Mouse (Mus musculus) induced T-regulatory cell, adult 2 months (primary cell): ENCODE data around the gene Fancd2.

Source experiments
- DNase-seq: peaks from one replicate; pipeline ENCODE4 v3.0.0-alpha.2; 2012; ENCODE audit warnings: low read depth

Fancd2 gene

DNA sequence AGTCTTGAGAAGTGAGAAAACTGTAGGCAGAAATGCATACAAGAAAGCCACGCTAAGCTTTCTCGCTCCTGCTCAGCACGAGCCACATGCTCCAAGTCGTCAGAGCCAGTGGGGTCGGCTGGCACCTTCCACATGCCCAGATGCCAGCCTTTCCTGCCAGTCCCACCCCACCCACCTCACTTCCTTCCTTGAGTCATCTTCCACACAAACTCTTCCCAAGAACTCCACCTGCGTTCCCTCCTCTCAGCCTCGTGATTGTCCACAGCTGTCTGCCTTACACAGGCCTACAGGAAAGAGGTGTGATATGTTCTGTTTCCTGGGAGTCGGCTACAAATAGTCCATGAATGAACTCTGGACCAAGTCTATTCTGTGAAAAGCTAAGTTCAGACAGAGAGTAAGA, 8.1 kb upstream of the Fancd2 start:
- DNase-seq: no peak

DNA sequence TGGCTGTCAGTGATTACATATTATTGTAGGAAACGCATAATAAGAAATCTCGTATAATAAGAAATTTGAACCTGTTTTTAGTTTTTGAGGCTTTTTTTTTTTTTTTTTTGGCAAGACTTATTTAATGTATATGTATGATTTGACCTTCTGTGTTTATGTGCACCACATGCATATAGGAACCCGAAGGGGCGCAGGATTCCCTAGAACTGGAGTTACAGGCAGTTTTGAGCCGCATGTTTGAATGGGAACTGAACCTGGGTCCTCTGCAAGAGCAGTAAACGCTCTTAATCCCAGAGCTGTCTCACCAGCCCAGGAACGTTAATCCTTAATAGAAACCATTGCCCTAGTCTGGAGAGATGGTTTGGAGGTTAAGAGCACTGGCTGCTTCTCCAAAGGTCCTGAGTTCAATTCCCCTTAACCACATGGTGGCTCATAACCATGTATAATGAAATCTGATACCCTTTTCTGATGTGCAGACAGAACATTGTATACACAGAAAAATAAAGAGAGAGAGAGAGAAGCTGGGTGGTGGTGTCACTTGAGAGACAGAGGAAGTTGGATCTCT, 440 bp downstream of the Fancd2 start:
- no peak for DNase-seq

DNA sequence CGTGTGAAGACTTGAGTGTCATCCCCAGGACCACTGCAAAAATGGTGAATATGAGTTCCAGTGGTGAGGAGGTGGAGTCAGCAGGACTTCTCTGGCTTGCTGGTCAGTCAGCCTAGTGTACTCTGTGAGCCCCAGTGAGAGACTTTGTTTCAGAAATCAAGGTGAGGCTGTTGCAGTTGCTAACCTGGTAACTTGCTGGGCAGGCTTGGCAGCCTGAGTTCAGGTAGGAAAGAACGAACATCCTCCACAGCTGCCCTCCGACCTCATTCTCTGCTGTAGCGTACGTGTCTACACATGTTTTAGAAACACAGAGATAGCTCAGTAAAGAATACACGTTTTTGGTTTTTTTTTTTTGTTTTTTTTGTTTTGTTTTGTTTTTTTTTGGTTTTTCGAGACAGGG, 3.4 kb downstream of the Fancd2 start:
- no peak for DNase-seq

DNA sequence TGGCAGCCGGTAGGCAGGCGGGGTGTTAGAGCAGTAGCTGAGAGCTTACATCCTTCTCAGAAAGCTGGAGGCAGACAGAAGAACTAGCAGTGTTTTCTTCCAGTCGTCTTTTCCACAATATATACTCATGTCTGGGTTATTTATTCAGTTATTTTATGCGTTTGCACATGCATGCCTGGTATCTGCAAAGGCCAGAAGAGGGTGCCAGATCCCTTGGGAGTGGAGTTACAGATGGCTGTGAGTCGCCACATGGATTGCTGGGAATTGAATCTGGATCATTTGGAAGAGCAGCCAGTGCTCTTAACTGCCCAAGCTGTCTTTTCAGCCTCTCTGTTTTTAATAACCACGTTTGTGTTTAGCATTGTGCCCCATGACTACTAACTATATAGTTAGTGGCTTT, 10.1 kb downstream of the Fancd2 start:
- no peak for DNase-seq

DNA sequence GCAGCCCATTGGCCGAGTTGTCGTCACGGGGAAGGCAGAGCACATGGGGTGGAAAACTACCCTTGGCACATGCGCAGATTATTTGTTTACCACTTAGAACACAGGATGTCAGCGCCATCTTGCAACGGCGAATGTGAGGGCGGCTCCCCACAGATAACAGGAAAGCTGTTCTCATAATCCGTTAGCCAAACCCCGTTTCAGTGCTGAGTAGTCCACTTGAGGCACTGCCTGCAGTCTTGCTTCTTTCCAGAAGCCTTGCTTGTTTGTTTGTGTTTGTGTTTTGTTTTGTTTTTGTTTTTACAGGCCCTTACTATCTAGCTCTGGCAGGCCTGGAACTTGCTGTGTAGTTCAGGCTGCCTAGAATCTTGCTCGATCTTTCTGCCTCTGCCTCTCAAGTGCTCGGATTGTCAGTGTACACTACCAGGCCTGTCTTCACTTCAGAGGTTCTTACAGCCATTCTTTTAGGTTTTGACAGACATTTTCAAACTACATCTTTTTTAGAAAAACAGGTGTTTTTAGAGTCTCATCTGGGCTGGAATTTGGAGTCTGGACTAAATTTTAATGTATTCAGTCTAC, 12.5 kb downstream of the Fancd2 start:
- no peak for DNase-seq

DNA sequence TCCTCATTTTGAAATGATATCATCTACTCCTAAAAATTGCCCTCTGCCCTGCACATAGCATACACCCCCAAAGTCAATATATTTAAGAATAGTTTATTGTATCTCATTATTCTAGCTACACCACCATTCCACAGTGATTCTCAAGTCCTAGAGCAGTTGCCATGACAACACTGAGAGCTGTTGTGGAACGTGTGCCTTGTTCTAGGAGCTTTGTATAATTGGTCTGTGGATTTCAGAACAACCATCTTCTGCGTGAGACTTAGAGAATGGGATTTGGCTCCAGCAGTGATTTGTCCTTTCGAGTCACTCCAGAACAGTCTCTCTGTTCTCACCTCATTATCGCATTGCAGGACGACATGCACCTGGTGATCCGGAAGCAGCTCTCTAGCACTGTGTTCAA, 28.3 kb downstream of the Fancd2 start:
- DNase-seq: no peak

DNA sequence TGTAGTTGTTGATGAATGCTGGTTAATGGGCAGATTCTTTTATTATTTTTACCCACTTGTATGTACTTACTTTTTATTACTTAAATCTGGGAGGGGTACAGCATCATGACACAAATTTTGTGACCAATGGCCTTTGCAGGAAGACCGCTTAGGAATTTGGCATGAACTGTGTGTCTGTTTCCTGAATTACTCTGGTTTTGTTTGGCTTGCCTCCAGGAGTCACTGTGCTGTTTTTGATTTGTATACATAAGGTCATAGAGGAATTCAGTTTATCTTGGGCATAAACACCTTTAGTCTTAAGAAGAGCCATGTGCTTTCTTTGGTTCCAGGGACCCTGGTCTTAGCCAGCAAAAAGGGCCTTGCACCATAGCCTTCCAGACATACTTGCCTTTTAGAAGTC, 33.1 kb downstream of the Fancd2 start:
- DNase-seq: no peak

DNA sequence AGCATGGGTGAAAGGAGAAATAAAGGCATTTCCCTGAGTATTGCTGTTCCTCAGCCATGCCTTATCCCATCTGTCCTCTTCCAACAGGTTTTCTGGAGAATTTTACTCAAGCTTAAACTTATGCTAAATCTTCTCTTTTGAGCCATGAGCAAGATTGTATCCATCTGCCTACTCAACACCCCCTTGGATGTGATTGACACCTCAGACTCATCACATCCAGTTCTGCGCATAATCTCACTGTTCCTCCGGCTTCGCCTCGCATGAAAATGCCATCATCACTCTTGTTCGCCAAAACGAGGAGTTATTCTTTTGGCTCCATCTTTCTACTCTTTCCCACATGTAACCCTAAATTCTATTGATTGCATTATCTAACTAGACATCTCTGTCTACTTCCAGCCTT, 44.6 kb downstream of the Fancd2 start:
- DNase-seq: no peak

DNA sequence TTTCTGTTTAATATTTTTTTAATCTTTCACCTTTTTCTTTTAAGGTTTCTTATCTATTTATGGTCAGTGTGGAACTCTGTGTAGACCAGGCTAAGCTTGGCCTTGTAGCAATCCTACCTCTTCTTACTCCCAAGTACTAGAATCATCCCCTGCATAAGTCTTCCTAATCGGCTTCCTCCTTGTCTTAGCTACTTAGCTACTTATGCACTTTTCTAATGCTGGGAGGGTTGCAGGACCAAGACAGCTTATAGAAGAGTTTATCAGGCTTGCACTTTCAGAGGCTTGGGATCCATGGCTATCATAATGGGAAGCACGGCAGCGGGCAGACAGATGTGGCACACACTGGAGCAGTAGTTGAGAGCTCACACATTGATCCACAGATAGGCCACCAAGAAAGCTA, 47.8 kb downstream of the Fancd2 start:
- DNase-seq: no peak

DNA sequence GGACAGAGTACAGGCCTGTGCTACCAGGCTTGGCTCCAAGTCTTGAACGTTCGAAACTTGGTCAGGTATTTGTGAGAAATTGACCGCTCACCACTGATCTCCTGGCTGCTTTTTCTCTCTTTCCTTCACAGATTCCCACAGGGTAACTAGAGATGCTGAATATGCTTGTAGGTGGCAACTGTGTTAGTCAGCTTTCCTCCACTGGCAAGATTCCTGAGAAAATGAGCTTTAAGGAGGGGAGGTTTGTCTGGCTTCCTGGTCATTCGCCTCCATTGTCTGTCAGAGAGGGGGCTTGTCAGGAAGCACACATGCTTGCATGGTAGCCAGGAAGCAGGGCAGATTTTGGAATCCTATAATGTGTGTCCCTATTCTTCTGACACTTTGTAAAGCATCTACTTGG, 51.5 kb downstream of the Fancd2 start:
- DNase-seq: no peak

DNA sequence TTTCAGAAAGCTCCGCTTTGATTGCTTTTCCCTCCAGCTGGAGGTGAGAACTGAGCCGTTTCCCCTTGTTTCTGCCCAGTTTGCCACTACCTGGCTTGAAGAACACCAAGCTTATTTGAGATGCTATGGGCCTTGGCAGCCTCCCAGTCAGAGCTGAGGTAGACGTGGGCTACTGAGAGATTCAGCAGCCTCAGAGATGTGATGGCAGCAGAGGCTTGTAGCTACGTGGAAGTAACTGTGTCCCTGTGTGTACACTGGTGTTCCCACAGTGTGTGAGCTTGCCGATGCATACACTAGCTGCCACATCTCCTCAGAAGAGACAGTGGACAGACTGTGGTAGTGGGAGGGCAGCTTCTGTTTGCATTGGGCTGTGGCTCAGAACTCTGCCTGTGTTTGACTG, 53.6 kb downstream of the Fancd2 start:
- no peak for DNase-seq

DNA sequence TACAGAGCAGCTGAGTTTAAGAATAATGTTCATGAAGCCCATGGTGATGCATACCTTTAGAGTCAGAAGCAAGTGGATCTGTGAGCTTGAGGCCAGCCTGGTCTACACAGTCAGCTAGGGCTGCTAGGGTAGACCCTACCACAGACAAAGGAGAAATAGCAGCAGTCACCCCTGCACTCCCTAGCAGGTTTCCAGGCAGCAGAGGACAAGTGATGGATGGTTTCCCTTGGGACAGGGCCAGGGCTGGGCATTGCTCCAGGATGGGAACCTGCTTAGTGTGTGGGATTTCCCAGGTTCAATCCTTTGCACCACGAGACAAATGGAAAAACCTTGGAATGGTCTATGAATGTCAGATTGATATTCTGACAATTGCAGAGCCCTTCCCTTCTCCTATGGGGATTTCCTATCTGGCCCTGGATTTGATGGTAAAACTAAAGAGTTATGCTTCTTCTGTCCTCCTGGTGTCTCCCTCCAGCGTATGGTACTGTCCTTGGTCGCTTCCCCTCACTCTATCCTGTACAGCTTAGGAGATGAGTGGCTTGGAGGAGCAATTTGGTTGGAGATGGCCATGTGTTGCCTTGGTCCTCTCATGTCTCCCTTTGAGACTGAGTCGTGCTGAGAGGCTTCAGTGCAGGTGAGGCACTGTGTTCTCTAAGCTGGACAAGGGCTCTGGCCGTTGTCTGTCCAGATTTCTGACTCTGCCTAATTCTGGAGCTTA, 55.1 kb downstream of the Fancd2 start:
- DNase-seq: no peak

DNA sequence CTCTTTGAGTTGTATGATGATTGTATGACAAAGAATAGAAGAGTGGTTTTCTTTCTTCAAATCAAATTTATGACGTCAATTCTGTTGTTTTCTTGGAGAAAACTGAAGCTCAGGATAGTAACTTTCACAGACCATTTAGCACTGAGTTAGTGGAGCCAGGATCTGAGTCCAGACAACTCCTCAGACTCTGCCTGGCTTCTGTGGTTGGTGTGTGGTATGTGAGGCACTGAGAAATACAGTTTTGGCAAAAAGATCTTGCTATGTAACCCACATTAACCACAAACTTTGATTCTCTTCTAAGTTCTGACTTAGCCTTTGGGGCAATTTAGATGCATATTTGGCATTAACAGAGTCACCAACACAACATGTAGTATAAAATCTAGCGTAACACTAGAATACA, 61.2 kb downstream of the Fancd2 start:
- DNase-seq: no peak

DNA sequence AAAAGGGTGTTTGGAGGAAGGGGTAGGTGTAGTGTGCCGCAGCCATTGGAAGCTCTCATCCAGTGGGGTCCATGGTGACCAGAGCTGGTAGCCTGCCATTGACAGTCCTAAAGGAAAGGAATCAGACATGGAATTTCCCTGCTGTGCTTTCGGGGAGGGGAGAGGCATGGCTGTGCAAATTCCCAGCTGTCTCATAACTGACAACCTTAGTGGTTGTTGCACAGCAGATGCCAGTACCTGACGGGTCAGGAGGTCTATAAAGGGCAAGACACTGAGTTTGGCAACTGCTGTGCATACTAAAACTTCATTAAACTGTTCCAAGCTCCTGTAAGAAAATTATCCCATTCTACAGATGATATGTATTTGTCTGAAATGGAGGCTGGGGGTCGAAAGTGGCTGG, 66.5 kb downstream of the Fancd2 start:
- no peak for DNase-seq

DNA sequence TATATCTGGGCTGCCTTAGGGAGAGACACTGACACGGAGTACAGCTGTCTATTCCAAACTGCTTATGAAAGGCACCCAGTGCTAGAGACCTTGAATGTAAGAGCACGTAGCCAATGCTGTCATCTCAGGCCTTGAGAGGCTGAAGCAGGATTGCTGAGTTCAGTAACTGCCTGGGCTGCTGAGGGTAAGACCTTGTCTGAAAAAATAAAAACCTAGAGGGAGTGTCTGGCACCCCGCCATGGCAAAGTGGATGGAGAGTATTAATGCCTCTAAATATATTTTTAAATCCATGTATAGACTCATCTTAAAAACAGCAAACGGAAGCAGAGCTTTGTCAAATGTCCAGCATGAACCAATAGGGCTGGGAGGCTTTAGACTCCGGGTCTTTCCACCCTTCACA, 68.4 kb downstream of the Fancd2 start:
- DNase-seq: no peak

DNA sequence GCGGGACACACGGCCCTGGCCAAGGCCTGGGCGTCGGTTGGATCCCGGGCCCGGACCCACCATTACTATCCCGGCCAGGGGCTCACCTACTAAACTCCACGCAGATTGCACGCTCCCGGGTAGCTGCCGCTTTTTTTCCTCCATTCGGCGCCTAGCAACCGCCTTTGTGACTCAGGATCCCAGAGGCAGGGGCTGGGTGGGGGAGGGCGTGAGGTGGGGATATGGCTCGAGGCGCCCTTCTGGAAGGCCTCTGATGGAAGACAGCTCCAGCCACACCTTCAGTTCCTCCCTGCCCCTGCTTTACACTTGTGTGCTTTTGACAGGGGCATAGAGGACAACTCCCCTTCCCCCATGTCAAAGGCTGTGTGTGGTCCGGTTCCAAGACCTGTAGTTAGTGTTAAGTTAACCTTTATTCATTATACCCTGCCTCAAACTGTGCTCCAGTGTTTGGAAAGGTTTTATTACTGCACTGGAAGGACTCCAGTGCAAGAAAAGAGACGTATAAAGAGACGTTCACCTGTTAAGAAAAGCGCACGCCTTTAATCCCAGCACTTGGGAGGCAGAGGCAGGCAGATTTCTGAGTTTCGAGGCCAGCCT, 69.2 kb downstream of the Fancd2 start, which contains the start of gene Fancd2os:
TSS of gene Fancd2os (minus strand) at position 173 of the 597 bp plus-strand sequence.
- DNase-seq: no peak

DNA sequence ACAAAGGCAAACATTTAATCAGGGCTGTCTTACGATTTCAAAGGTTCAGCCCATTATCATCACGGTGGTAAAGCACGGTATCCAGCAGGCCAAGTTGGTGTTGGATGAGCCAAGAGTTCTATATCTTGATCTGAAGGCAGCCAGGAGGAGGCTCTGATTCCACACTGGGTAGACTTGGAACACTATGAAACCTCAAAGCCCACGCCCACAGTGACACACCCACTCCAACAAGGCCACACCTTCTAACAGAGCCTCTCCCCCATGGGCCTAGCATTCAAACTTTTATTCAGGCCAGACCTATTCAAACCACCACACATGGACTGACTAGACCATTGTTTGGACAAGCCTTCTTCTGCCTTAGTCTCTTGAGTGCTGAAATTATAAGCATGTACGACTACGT, 71.3 kb downstream of the Fancd2 start:
- DNase-seq: peak; percentile 12

DNA sequence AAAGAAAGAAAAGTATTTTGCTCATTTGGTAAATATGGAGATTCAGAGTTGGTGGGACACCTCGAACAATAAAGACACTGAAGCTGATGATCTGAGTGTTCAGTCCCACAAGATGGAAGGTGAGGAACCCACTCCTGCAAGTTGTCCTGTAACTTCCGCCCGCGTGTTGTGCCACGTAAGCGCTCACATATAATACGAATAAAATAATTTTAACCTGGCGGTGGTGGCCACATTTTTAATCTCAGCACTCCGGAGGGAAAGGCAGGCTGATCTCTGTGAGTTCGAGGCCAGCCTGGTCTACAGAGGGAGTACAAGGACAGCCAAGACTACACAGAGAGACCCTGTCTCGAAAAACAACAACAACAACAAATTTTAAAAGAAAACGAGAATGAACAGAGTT, 72.5 kb downstream of the Fancd2 start:
- no peak for DNase-seq

DNA sequence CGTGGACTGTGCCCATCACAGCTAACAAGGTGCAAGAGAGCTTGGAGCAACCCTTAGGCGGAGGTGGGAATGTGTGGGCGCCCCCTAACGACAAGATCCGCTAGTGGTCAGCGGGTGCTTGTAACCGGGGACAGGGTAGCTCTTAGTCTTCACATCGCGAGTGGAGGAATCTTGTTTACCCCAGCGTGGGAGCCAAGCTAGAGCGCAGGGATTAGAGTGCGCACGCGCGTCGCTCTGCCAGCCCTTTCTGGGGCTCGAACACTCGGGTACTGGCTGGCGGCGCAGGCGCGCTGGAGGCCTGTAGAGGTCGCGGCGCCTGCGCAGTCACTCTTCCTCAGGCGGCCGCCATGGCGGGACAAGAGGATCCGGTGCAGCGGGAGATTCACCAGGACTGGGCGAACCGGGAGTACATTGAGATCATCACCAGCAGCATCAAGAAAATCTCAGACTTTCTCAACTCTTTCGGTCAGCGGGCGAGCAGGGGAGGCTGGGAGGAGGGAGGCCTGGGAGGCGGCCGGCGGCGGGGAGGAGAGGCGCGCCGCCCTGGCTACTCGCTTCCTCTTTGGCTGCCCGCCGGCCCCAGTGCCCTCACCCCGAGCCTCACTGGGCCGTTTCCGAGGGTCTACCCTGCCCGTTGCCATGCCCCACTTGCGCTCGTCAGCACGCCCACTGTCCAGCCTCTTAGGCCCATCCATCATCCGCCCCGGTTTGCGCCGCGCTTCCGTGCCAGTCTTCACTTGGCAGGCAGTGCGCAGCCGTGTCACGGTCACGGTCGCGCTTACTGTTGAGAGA, 73.1 kb downstream of the Fancd2 start, which contains the start of gene Brk1:
TSS of gene Brk1 (plus strand) at position 341 of the 792 bp plus-strand sequence.
- DNase-seq: peak; percentile 92

DNA sequence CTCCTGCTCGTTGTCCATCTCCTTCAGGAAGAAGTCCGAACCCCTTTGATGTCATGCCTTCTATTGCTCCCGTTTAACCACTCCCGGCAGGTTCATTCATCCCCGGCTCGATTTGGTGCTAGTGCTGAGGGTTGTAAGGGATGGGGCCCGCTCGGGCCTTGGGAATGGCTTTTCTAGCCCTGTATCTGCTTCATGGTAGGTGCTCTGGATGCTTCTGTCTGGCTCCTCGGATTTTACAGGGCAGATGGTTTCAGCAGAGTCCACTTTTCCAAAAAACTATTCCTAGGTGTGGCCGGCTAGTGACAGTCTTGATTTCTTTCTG, 73.7 kb downstream of the Fancd2 start:
- DNase-seq: no peak

DNA sequence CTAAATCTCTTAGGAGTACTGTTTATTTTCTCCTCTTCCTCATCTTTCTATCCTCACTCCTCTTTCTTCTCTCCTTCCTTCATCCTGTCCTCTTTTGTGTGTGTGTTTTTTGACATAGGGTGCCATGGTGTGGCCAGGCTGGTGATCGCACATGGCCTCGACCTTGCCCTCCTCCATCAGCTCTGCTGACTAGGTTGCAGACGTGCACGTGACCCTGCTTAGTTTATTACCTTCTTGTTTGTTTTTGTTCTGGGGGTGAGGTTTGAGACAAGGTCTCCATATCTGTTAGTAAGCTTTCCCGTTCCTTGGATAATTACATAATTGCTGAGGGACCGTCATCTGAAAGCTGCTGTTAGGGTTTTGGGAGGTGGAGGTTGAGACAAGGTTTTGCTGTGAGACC, 77.4 kb downstream of the Fancd2 start:
- DNase-seq: no peak

DNA sequence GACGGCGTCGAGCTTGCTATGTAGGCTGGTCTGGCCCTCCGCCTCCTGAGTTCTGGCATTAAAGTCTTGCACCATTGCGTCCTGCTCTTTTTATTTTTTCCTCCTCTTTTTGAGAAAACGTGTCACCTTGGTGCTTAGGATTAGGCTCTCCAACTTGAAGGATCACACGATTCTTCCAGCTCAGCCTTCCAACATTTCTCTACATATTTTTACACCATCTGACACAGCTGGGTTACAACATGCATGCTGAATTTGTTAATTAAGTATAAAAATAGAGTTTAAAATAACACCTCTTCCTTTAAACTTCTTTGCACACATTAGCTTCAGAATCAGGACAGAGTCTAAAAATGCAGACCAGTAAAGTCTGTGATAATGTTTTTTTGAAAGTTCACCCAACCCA, 77.8 kb downstream of the Fancd2 start:
- DNase-seq: no peak
